Mouse (Mus musculus) limb, embryonic 14.5 days (tissue): ENCODE measurements around the gene Slc12a5. TPM values are rescaled to one million over a fixed set of nuclear protein-coding genes. Genes with fewer than 3 reads are reported as not detected.

Experiments used
- ATAC-seq: fragments of 200-750 bp; cut with Nextera tagmentation; 2 replicates; pipeline ENCODE4 v1.8.0; 2017; ENCODE audit warnings: low read depth, moderate number of reproducible peaks, moderate TSS enrichment; ENCODE audit not compliant: low FRiP score
- DNase-seq: peaks from one replicate; pipeline ENCODE4 v3.0.0-alpha.2; 2015; ENCODE audit warnings: low spot score
- H3K27ac ChIP-seq: fragments of 300-500 bp; sonication (generic); replicated peaks from 2 replicates; pipeline ENCODE4 v1.5.1; 2014; ENCODE audit warnings: low read depth, mild to moderate bottlenecking, low read length, moderate library complexity, mixed read lengths
- H3K27me3 ChIP-seq: fragments of 300-500 bp; sonication (generic); 2 replicates; pipeline ENCODE4 v1.6.1; 2014; ENCODE audit warnings: low read length, mixed read lengths; ENCODE audit not compliant: control insufficient read depth, insufficient read depth
- H3K36me3 ChIP-seq: fragments of 300-500 bp; sonication (generic); 2 replicates; pipeline ENCODE4 v1.6.1; 2014; ENCODE audit warnings: mild to moderate bottlenecking, low read length, moderate library complexity, mixed read lengths; ENCODE audit not compliant: control insufficient read depth, insufficient read depth
- H3K4me1 ChIP-seq: fragments of 300-500 bp; sonication (generic); 2 replicates; pipeline ENCODE4 v1.6.1; 2014; ENCODE audit warnings: antibody characterized with exemption, low read length, mixed read lengths; ENCODE audit not compliant: control insufficient read depth, insufficient read depth
- H3K4me2 ChIP-seq: fragments of 300-500 bp; sonication (generic); replicated peaks from 2 replicates; pipeline ENCODE4 v1.6.1; 2014; ENCODE audit warnings: low read depth, mild to moderate bottlenecking, low read length, moderate library complexity; ENCODE audit not compliant: severe bottlenecking
- H3K4me3 ChIP-seq: fragments of 300-500 bp; sonication (generic); replicated peaks from 2 replicates; pipeline ENCODE4 v1.5.1; 2014; ENCODE audit warnings: low read length
- H3K9ac ChIP-seq: fragments of 300-500 bp; sonication (generic); 2 replicates; pipeline ENCODE4 v1.6.1; 2014; ENCODE audit warnings: mild to moderate bottlenecking, low read depth, low read length, moderate library complexity; ENCODE audit not compliant: severe bottlenecking
- H3K9me3 ChIP-seq: fragments of 300-500 bp; sonication (generic); 2 replicates; pipeline ENCODE4 v1.6.1; 2016; ENCODE audit warnings: low read length; ENCODE audit not compliant: control insufficient read depth
- POLR2A ChIP-seq: fragments of 200-500 bp; IDR thresholded peaks from 2 replicates; pipeline ENCODE4 v1.8.0; 2012; ENCODE audit warnings: inconsistent platforms, mild to moderate bottlenecking, moderate library complexity, borderline replicate concordance; ENCODE audit not compliant: insufficient read depth, insufficient read length; ENCODE audit errors: extremely low read depth
- WGBS: fragments of 180-500 bp; shearing (Covaris S2); extraction: QIAGEN DNeasy Blood & Tissue Kit; methylation state at CpG from one replicate; pipeline ENCODE4 v1.1.7; 2014; 5-methylcytosine and 5-hydroxymethylcytosine counted together
- polyA plus RNA-seq, 2 experiments: library from polyadenylated mRNA; depleted of rRNA in 1 of 2; stranded (reverse) in 1 of 2; unstranded in 1 of 2; fragments of >200 nt; fragmentation: Nextera tagmentation in 1 of 2; extraction: Ambion mirVana in 1 of 2; gene quantifications; 2 replicates each; pipeline versions ENCODE4 v1.2.1 to v1.2.3; 2012 to 2014

Gene Slc12a5
- polyA plus RNA-seq, 2 experiments = 0.72 to 6.9 TPM

GRCm38 (mm10) chr2:164938146-164939091 lies 22.2 kb upstream of the Slc12a5 start:
- peak overlapping the region; percentile 34 for H3K4me3 ChIP-seq
- no peaks in the 10 kb centered on the region for H3K36me3 ChIP-seq
- peak overlapping the region; percentile 34; the same call in 1 of the 2 replicates for H3K9ac ChIP-seq
- ATAC-seq (no peak), DNase-seq (peak; percentile 52)
- no peaks in the 10 kb centered on the region for H3K9me3 ChIP-seq
- H3K27me3 ChIP-seq = peaks cover 17% of the 10 kb centered on the region
- no peak overlapping the region for H3K27ac ChIP-seq
- no peak for TF ChIP-seq POLR2A
- peak overlapping the region; percentile 57 for H3K4me2 ChIP-seq
- WGBS = under 1% methylated on average over 39 of the region's 39 CpGs
- peaks cover 19% of the 10 kb centered on the region for H3K4me1 ChIP-seq

- H3K36me3 ChIP-seq = no peaks in the 10 kb centered on the region
- WGBS = 2% methylated on average over 11 of the region's 11 CpGs
- H3K27me3 ChIP-seq = peaks cover 17% of the 10 kb centered on the region
- 0 out of 2 replicates have a peak overlapping the region, but pooled peaks have one; percentile 34 for H3K9ac ChIP-seq
- ATAC-seq = no peak
- no peak overlapping the region for H3K27ac ChIP-seq
- H3K4me1 ChIP-seq = peaks cover 19% of the 10 kb centered on the region
- H3K4me3 ChIP-seq = peak overlapping the region; percentile 34
- H3K9me3 ChIP-seq = no peaks in the 10 kb centered on the region
- no peak for TF ChIP-seq POLR2A
- no peak for DNase-seq
- peak overlapping the region; percentile 57 for H3K4me2 ChIP-seq
Measured at GRCm38 (mm10) chr2:164939106-164939505, 21.5 kb upstream of the Slc12a5 start.

DNA sequence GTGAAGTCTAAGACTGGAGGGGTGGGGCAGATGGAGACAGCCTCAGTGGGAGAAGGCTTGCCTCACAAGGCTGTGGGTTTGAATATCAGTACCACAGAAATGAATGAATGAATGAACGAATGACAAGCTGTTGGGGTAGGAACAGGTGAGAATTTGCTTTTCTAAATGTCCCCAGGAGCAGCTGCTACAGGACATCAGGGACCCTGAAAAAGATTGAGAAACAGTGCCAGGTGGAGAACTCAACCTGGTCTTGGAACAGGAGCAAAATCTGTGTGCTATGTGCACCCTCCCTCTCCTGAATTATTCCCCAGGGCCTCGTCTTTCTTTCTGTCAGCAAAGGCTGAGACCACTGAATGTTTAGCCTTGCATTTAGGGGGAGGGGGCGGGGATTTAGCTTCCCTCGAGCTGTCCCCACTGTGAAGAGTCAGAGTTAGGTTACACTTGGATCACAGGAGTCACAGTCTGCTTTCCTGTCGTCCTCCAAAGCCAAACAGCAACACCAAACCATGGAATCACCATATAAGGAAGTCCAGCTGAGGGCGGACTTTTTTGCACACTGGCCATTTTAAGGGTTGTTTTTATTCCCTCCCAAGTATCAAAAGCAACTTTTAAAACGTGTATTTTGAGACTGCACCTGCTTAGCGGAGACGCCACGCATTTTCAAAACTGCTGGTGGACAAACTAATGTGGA lies 20.3 kb upstream of the Slc12a5 start, which contains the start of gene Mmp9:
Gene Mmp9 (plus strand): TSS at position 641 of the 691 bp plus-strand sequence.
- no peak for TF ChIP-seq POLR2A
- ATAC-seq = peak; percentile 67
- Histone ChIP-seq H3K36me3 (no peaks in the 10 kb centered on the region), H3K9ac (no peak within 1 kb of the TSS), H3K9me3 (no peaks in the 10 kb centered on the region), H3K4me1 (peaks cover 19% of the 10 kb centered on the region), H3K4me2 (no peak within 1 kb of the TSS), H3K27ac (no peak within 1 kb of the TSS), H3K27me3 (peaks cover 17% of the 10 kb centered on the region), H3K4me3 (no peak within 1 kb of the TSS)
- WGBS = 20% methylated on average over 10 of the region's 10 CpGs
- DNase-seq = no peak

GRCm38 (mm10) chr2:164942692-164943290 lies 17.8 kb upstream of the Slc12a5 start:
- H3K9me3 ChIP-seq = no peaks in the 10 kb centered on the region
- ATAC-seq = no peak
- no peak for DNase-seq
- H3K4me3 ChIP-seq = no peak overlapping the region
- H3K9ac ChIP-seq = no peak overlapping the region
- TF ChIP-seq POLR2A = no peak
- no peaks in the 10 kb centered on the region for H3K36me3 ChIP-seq
- H3K4me1 ChIP-seq = peaks cover 25% of the 10 kb centered on the region
- H3K27me3 ChIP-seq = peaks cover 15% of the 10 kb centered on the region
- no peak overlapping the region for H3K27ac ChIP-seq
- 26% methylated on average over 5 of the region's 5 CpGs for WGBS
- H3K4me2 ChIP-seq = no peak overlapping the region

DNA sequence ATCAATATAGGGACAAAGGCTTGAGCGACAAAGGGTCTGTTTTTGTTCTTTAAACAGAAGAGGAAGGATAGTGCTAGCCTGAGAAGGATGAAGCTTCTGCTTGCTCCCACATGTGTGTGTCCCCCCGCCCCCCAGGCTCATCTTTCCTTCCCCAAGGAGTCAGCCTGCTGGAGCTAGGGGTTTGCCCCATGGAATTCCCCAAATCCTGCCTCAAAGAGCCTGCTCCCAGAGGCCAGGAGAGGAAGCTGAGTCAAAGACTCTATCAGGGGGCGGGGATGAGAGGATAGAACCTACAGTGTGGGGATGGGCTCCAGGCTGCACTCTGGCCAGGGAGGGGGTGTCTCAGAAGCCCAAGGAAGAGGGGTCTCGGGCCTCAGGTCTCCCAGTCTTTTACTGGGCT lies 13.1 kb upstream of the Slc12a5 start:
- H3K4me2 ChIP-seq = no peak overlapping the region
- no peaks in the 10 kb centered on the region for H3K36me3 ChIP-seq
- H3K9me3 ChIP-seq = no peaks in the 10 kb centered on the region
- WGBS = 42% methylated on average over 4 of the region's 4 CpGs
- peaks cover 44% of the 10 kb centered on the region for H3K27me3 ChIP-seq
- no peak for DNase-seq
- no peak overlapping the region for H3K27ac ChIP-seq
- no peak overlapping the region for H3K4me3 ChIP-seq
- H3K4me1 ChIP-seq = peaks cover 13% of the 10 kb centered on the region
- TF ChIP-seq POLR2A = no peak
- no peak overlapping the region for H3K9ac ChIP-seq
- ATAC-seq = no peak
